Mouse (Mus musculus) erythroid progenitor cell, adult 5-6 weeks (primary cell): Measurements from ENCODE around the gene Hsdl2. TPM values are rescaled to one million over a fixed set of nuclear protein-coding genes. Genes with fewer than 3 reads are reported as not detected.

Experiments used
- ATAC-seq: replicated peaks from 2 replicates; pipeline ENCODE4 v1.8.0; 2016; ENCODE audit warnings: moderate number of reproducible peaks, mild to moderate bottlenecking, moderate TSS enrichment, inconsistent platforms; ENCODE audit not compliant: poor library complexity, low FRiP score, severe bottlenecking
- total RNA-seq, 2 experiments: library from RNA; stranded (forward) in 1 of 2; stranded (reverse) in 1 of 2; fragments of 150-400 nt in 1 of 2; fragments of 186-747, 209-891 nt in 1 of 2; gene quantifications; 2 replicates each; pipeline versions ENCODE4 v1.2.3 to v1.2.4; 2015 to 2017; ENCODE audit warnings: low replicate concordance in 2 of 2

Hsdl2 gene
- total RNA-seq, 2 experiments from 2014 or later = 13.8 to 20.7 TPM

DNA sequence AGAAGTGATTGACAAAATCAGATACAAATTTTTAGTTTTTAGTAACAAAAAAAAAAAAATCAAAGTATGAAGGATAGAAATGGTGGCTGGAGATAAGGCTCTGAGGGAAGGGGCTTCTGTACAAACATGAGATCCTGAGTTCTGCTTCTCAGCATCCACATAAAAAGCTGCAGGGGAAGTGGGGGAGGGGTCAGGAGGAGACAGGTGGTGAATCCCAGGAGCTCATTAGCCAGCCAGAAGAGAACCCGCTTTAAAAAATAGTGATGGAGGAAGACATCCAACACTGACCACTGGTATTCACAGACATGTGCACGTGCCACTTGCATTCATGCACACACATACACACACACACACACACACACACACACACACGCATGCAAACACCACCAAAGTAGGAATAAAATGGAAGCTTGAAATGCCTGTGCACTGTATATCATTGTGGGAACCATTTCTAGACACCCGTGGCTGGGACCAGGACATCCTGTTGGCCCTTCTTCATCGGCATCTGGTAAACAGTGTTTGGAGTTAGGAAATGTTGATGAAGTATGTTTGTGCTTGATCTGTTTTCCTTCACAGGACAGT, 74.8 kb downstream of the Hsdl2 start:
- no peak for ATAC-seq

DNA sequence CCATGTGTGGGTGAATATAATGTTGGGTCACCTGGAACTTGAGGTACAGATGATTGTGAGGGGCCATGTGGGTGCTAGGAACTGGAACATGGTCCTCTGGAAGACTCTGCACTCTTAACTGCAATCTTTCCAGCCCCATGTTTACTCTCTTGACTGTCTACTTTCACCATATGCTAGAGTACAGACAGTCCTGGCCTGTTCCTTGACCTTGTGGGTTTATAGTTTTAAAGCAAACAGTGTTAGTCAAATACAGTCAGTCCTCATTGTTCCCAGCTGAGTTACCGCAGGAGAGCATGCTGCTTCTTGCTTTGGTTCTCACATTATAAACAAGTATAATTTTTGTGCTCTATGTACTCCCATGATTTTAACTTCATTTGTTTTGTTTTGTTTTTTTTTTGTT, 80.8 kb downstream of the Hsdl2 start:
- no peak for ATAC-seq

DNA sequence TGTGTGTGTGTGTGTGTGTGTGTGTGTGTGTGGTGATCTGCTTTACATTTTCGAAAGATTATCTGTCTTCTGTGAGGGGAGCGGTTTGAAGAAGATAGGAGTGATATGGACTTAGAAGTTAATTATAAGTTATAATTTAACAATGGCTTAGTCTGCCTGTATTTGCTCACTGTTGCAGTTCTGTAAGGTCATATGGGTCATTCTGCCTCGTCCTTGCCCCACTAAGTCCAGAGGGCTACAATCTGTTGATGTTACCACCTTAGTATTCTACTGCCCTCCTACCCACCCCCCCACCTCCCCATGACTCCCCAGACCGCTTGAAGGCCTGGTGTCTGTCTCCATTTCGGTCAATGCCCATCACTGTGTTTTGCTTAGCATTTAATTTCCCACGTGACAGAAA, 82.1 kb downstream of the Hsdl2 start:
- ATAC-seq = no peak

- ATAC-seq = no peak
Measured at GRCm38 (mm10) chr4:59666550-59667317, 85.4 kb downstream of the Hsdl2 start.

GRCm38 (mm10) chr4:59668050-59668449, 86.7 kb downstream of the Hsdl2 start:
- no peak for ATAC-seq

Other genes with a start within 250 kb of the Hsdl2 start
- 17.7 and 42.8 TPM in 2 replicates for gene Susd1, start 142.9 kb upstream of the Hsdl2 start, total RNA-seq (2015; ENCODE audit: low replicate concordance)
- 23.1 and 24.7 TPM in 2 replicates for gene Susd1, start 142.9 kb upstream of the Hsdl2 start, total RNA-seq (2017; ENCODE audit: low replicate concordance)
- 256 and 320 TPM in 2 replicates for gene Ptbp3, start 32.2 kb upstream of the Hsdl2 start, total RNA-seq (2015; ENCODE audit: low replicate concordance)
- gene Ptbp3, start 32.2 kb upstream of the Hsdl2 start, total RNA-seq (2017; ENCODE audit: low replicate concordance) = 179 and 231 TPM in 2 replicates
- 4.7 and 6.7 TPM in 2 replicates for gene E130308A19Rik, start 44.6 kb downstream of the Hsdl2 start, total RNA-seq (2015; ENCODE audit: low replicate concordance)
- 2.8 and 5.3 TPM in 2 replicates for gene E130308A19Rik, start 44.6 kb downstream of the Hsdl2 start, total RNA-seq (2017; ENCODE audit: low replicate concordance)
- gene Inip, start 220.0 kb downstream of the Hsdl2 start, total RNA-seq (2015; ENCODE audit: low replicate concordance) = 7.1 and 15.1 TPM in 2 replicates
- 15.9 and 23.4 TPM in 2 replicates for gene Inip, start 220.0 kb downstream of the Hsdl2 start, total RNA-seq (2017; ENCODE audit: low replicate concordance)
- gene Snx30, start 224.3 kb downstream of the Hsdl2 start, total RNA-seq (2015; ENCODE audit: low replicate concordance) = 2.2 and 2.5 TPM in 2 replicates
- gene Snx30, start 224.3 kb downstream of the Hsdl2 start, total RNA-seq (2017; ENCODE audit: low replicate concordance) = 3.1 and 5.0 TPM in 2 replicates